28 mouse cellular contexts compared by ENCODE assay signal in the genomic region with DNA sequence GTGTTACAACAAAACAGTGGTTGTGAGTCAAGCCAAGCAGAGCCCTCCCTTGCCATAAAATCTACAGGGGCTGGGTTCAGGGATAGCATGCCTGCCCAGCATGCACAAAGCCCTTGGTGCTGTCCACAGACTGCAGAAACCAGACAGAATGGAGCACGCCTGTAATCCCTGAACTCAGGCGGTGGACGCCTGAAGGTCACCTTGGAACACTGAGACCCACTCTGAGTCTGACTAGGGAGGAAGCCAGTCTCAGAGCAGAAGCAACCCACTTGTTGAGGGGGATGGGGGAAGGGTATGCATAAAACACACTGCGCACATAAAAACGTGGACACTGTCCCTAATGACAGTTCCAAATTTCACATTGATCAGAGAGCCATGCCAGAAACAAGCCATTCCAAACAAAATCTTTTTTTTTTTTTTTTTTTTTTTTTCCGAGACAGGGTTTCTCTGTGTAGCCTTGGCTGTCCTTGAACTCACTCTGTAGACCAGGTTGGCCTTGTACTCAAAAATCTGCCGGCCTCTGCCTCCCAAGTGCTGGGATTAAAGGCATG. TPM values are rescaled to one million over a fixed set of nuclear protein-coding genes. Genes with fewer than 3 reads are reported as not detected.
DNase-seq lines count a peak whose midpoint lies in the region; ATAC-seq and TF ChIP-seq lines count a peak whose summit lies in the region.
"Had no signal": no experiment of that assay in that cellular context is flagged by ENCODE, and none has a peak within 500 bp of the region (broad histone marks: within the 10 kb centered on the region; RNA-seq: fewer than 3 reads in every experiment).

No protein-coding gene starts in this region.

- peaks cover 16% of the 10 kb centered on the region for H3K36me3 ChIP-seq in forebrain, embryonic 16.5 days (ENCODE audit: control insufficient read depth, insufficient read depth)

- TF ChIP-seq CTCF in gastrocnemius, adult 2 months (IDR thresholded peaks at IDR 0.05) = no peak

- H3K27me3 ChIP-seq in forebrain, embryonic 16.5 days (replicated peaks; ENCODE audit: control insufficient read depth, insufficient read depth, low read length) = no peaks in the 10 kb centered on the region
- H3K27me3 ChIP-seq: CH12.LX; embryonic facial prominence, embryonic 12.5 days; forebrain, embryonic 12.5 days; Patski had no signal

- H3K4me3 ChIP-seq in gastrocnemius, adult 2 months = no peak overlapping the region
- H3K4me3 ChIP-seq in forebrain, embryonic 16.5 days (replicated peaks; ENCODE audit: low read length) = no peak overlapping the region
- H3K4me3 ChIP-seq: embryonic facial prominence, embryonic 10.5 days; embryonic facial prominence, embryonic 12.5 days; forebrain, embryonic 10.5 days; forebrain, embryonic 12.5 days had no signal

- 90% methylated on average over 7 of the region's 7 CpGs for WGBS in forebrain, embryonic 16.5 days

- no peak for DNase-seq in gastrocnemius, adult 2 months
- no peak for DNase-seq in gastrocnemius, postnatal 4 days (ENCODE audit: low spot score in 2 of 2)
- peak; percentile 21 for DNase-seq in lung, postnatal 10 days
- no peak for DNase-seq in lung, postnatal 36 days
- DNase-seq in R1 (ENCODE audit: low read depth, low spot score) = peak; percentile 61
- DNase-seq in fibroblast of lung, adult 2 months (ENCODE audit: low read depth) = peak; percentile 58
- DNase-seq: adrenal gland, adult 8-10 months; adrenal gland, postnatal 14 days; adrenal gland, postnatal 36 days; B cell, adult 2 months; cerebellum, adult 11-12 months; cerebellum, adult 2 months; cerebellum, adult 9-10 months; cerebellum, postnatal 10 days; cerebellum, postnatal 25 days; forebrain, postnatal 0 days had no signal

- no peaks in the 10 kb centered on the region for H3K4me1 ChIP-seq in forebrain, embryonic 16.5 days (replicated peaks; ENCODE audit: control insufficient read depth, insufficient read depth, low read length)
- H3K4me1 ChIP-seq: embryonic facial prominence, embryonic 10.5 days; embryonic facial prominence, embryonic 12.5 days; forebrain, embryonic 10.5 days; forebrain, embryonic 12.5 days had no signal

- no peak for ATAC-seq in forebrain, embryonic 16.5 days
- no peak for ATAC-seq in megakaryocyte-erythroid progenitor cell, adult 5-6 weeks (replicated peaks; ENCODE audit: low FRiP score, low TSS enrichment, poor library complexity, severe bottlenecking)
- ATAC-seq: activated CD4-positive, CD25-positive, alpha-beta regulatory T cell, adult 4 months; CD4-positive, CD25-positive, alpha-beta regulatory T cell, adult 4 months; forebrain, embryonic 14.5 days; forebrain, postnatal 0 days; Patski had no signal

- no peak overlapping the region for H3K4me2 ChIP-seq in forebrain, embryonic 16.5 days (ENCODE audit: low read length)
- H3K4me2 ChIP-seq: embryonic facial prominence, embryonic 12.5 days; forebrain, embryonic 12.5 days had no signal

- H3K9me3 ChIP-seq in forebrain, embryonic 16.5 days (ENCODE audit: control insufficient read depth, low read length) = no peaks in the 10 kb centered on the region
- H3K9me3 ChIP-seq: embryonic facial prominence, embryonic 10.5 days; embryonic facial prominence, embryonic 12.5 days; forebrain, embryonic 10.5 days; forebrain, embryonic 12.5 days; G1E had no signal

- H3K27ac ChIP-seq in gastrocnemius, adult 2 months = peak overlapping the region; percentile 24; the same call in 1 of the 2 replicates
- H3K27ac ChIP-seq in forebrain, embryonic 16.5 days (ENCODE audit: low read length) = no peak overlapping the region
- H3K27ac ChIP-seq: embryonic facial prominence, embryonic 10.5 days; embryonic facial prominence, embryonic 12.5 days; forebrain, embryonic 10.5 days; forebrain, embryonic 12.5 days had no signal

- no peak overlapping the region for H3K9ac ChIP-seq in forebrain, embryonic 16.5 days (replicated peaks; ENCODE audit: low read depth, low read length)
- H3K9ac ChIP-seq: embryonic facial prominence, embryonic 12.5 days; forebrain, embryonic 12.5 days; forebrain, postnatal 0 days had no signal

- intact Hi-C loops in gastrocnemius, adult 2 months (cut with DNase I) = no loop called here

RNA-seq across cellular contexts. Expression of a gene that starts 20.6 kb away (rescaled TPM):
- 10 to 100 TPM; 24.1 to 25.1 TPM for total RNA-seq in gastrocnemius, adult 2 months (2021)
- total RNA-seq in gastrocnemius, postnatal 4 days (2021) = 10 to 100 TPM; 18.7 to 23.8 TPM
- polyA plus RNA-seq in forebrain, embryonic 16.5 days (2015; fragmentation: Nextera tagmentation; extraction: Ambion mirVana) = 23.6 and 24.1 TPM in 2 replicates
- total RNA-seq in megakaryocyte-erythroid progenitor cell, adult 5-6 weeks (2014; fragmentation: Nextera tagmentation) = 28.5 and 44.3 TPM in 2 replicates
- total RNA-seq in megakaryocyte-erythroid progenitor cell, adult 5-6 weeks (2017) = 8.8 and 9.8 TPM in 2 replicates

RNA-seq across cellular contexts. Expression of a gene that starts 27.8 kb away (rescaled TPM):
- 1 to 10 TPM; 6.1 to 6.4 TPM for total RNA-seq in gastrocnemius, adult 2 months (2021)
- 10 to 100 TPM in 1 of 2 experiments, 1 to 10 TPM in 1; 9.8 to 10.3 TPM for total RNA-seq in gastrocnemius, postnatal 4 days (2021)
- polyA plus RNA-seq in forebrain, embryonic 16.5 days (2015; fragmentation: Nextera tagmentation; extraction: Ambion mirVana) = 11.6 and 12.5 TPM in 2 replicates
- 11.6 and 16.0 TPM in 2 replicates for total RNA-seq in megakaryocyte-erythroid progenitor cell, adult 5-6 weeks (2014; fragmentation: Nextera tagmentation)
- total RNA-seq in megakaryocyte-erythroid progenitor cell, adult 5-6 weeks (2017) = 8.6 and 9.0 TPM in 2 replicates

RNA-seq across cellular contexts. Expression of a gene that starts 56.5 kb away (rescaled TPM):
- 10 to 100 TPM; 34.8 to 47.1 TPM for total RNA-seq in gastrocnemius, adult 2 months (2021)
- total RNA-seq in gastrocnemius, postnatal 4 days (2021) = 100 to 1,000 TPM in 1 of 2 experiments, 10 to 100 TPM in 1; 92.5 to 118 TPM
- polyA plus RNA-seq in forebrain, embryonic 16.5 days (2015; fragmentation: Nextera tagmentation; extraction: Ambion mirVana) = 29.2 and 31.4 TPM in 2 replicates
- total RNA-seq in megakaryocyte-erythroid progenitor cell, adult 5-6 weeks (2014; fragmentation: Nextera tagmentation) = 0.31 and 7.3 TPM in 2 replicates
- 0.53 and 1.0 TPM in 2 replicates for total RNA-seq in megakaryocyte-erythroid progenitor cell, adult 5-6 weeks (2017)
- polyA plus RNA-seq: G1E had no signal

Comparison
In these comparisons a context has a peak if more than half of its experiments do, and no peak if none do; other contexts are left out.
1. DNase-seq: peak in lung, postnatal 10 days (single experiment), R1 (single experiment) and fibroblast of lung, adult 2 months (single experiment); none in gastrocnemius, adult 2 months (single experiment), gastrocnemius, postnatal 4 days (0 of 2) and lung, postnatal 36 days (single experiment).
2. RNA of a gene that starts 56.5 kb away (total RNA-seq): 92.5 to 118 TPM in gastrocnemius, postnatal 4 days and 34.8 to 47.1 TPM in gastrocnemius, adult 2 months; 0.31 to 7.3 TPM in megakaryocyte-erythroid progenitor cell, adult 5-6 weeks; every median in the first group is over 4 times any median in the second.